Mouse (Mus musculus): Measurements from ENCODE around the gene Dnajc15. TPM values are rescaled to one million over a fixed set of nuclear protein-coding genes. Genes with fewer than 3 reads are reported as not detected.
"Not testable (repeated sequence)": the region's sequence is repeated elsewhere in the genome, so short reads cannot be mapped to it uniquely, and the experiment has no call there.

Gene Dnajc15
- polyA plus RNA-seq, 1 experiment: 89.3 TPM

GRCm38 (mm10) chr14:77889911-77890310, 15.0 kb upstream of the Dnajc15 start:
- Histone ChIP-seq H3K4me3 (ENCODE audit: insufficient read depth, low read length) (no peak overlapping the region), H3K27ac (ENCODE audit: insufficient read depth, low read depth, low read length) (no peak overlapping the region), H3K4me1 (ENCODE audit: control insufficient read depth, insufficient read depth, low read length) (peaks cover 6% of the 10 kb centered on the region)
- TF ChIP-seq CTCF (IDR thresholded peaks at IDR 0.05; ENCODE audit: low read depth, low read length) (no peak), POLR2A (IDR thresholded peaks at IDR 0.05; ENCODE audit: borderline replicate concordance, low read depth, low read length) (no peak)

GRCm38 (mm10) chr14:77886941-77887340, 12.0 kb upstream of the Dnajc15 start:
- TF ChIP-seq CTCF (IDR thresholded peaks at IDR 0.05; ENCODE audit: low read depth, low read length) (no peak), POLR2A (IDR thresholded peaks at IDR 0.05; ENCODE audit: borderline replicate concordance, low read depth, low read length) (no peak)
- H3K4me1 ChIP-seq (ENCODE audit: control insufficient read depth, insufficient read depth, low read length): peaks cover 9% of the 10 kb centered on the region

GRCm38 (mm10) chr14:77886376-77886775, 11.5 kb upstream of the Dnajc15 start:
- H3K4me3 ChIP-seq (ENCODE audit: insufficient read depth, low read length): no peak overlapping the region
- TF ChIP-seq POLR2A (IDR thresholded peaks at IDR 0.05; ENCODE audit: borderline replicate concordance, low read depth, low read length) (no peak), CTCF (IDR thresholded peaks at IDR 0.05; ENCODE audit: low read depth, low read length) (no peak)
- peaks cover 9% of the 10 kb centered on the region for H3K4me1 ChIP-seq (ENCODE audit: control insufficient read depth, insufficient read depth, low read length)
- H3K27ac ChIP-seq (ENCODE audit: insufficient read depth, low read depth, low read length): no peak overlapping the region

More at GRCm38 (mm10) chr14:77886941-77887340, 12.0 kb upstream of the Dnajc15 start:
- H3K4me3 ChIP-seq (ENCODE audit: insufficient read depth, low read length): no peak overlapping the region
- no peak overlapping the region for H3K27ac ChIP-seq (ENCODE audit: insufficient read depth, low read depth, low read length)

DNA sequence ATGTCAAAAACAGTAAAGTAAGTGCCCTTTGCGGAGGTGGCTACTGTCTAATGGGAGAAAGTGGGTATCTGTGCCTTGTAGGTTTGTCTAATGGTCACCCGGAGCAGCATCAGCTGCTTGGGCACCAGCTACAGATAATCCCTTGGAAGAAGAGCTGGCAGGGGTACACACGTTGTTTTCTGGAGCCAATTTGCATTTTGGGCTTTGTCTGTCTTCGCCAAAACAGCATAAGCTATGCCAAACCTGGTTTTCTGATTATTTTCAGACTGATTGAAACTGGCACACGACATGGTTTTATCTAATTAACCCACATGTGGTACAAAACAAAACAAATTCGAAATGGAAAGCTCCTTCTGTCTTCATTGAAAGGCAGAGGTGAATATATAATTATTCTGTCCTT, 7.7 kb upstream of the Dnajc15 start:
- Histone ChIP-seq H3K4me1 (ENCODE audit: control insufficient read depth, insufficient read depth, low read length) (peaks cover 20% of the 10 kb centered on the region), H3K27ac (ENCODE audit: insufficient read depth, low read depth, low read length) (no peak overlapping the region), H3K4me3 (ENCODE audit: insufficient read depth, low read length) (no peak overlapping the region)
- TF ChIP-seq CTCF (IDR thresholded peaks at IDR 0.05; ENCODE audit: low read depth, low read length) (no peak), POLR2A (IDR thresholded peaks at IDR 0.05; ENCODE audit: borderline replicate concordance, low read depth, low read length) (no peak)

DNA sequence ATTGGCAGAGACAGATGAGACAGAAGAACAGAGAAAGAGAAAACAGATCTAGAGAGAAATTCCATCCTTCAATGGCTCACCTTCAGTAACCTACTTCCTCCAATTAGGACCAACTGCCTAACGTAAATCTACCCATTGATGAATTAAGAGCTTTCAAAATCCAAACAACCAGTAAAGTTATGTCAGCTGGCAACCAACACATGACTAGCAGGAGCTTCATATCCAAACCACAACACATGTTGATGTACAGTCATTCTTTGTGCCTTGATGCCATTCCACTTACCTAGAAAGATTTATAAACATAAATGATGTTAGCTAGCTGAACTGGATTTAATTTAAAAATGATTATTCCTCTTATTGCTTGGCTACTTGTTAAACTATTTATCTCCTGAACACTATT, 7.1 kb upstream of the Dnajc15 start:
- H3K4me1 ChIP-seq (ENCODE audit: control insufficient read depth, insufficient read depth, low read length): peaks cover 24% of the 10 kb centered on the region
- TF ChIP-seq POLR2A (IDR thresholded peaks at IDR 0.05; ENCODE audit: borderline replicate concordance, low read depth, low read length) (no peak), CTCF (IDR thresholded peaks at IDR 0.05; ENCODE audit: low read depth, low read length) (no peak)
- H3K4me3 ChIP-seq (ENCODE audit: insufficient read depth, low read length): no peak overlapping the region
- H3K27ac ChIP-seq (ENCODE audit: insufficient read depth, low read depth, low read length): no peak overlapping the region

GRCm38 (mm10) chr14:77877876-77878275, 3.0 kb upstream of the Dnajc15 start:
- H3K4me3 ChIP-seq (ENCODE audit: insufficient read depth, low read length): not testable (repeated sequence)
- H3K4me1 ChIP-seq (ENCODE audit: control insufficient read depth, insufficient read depth, low read length): peaks cover 37% of the 10 kb centered on the region
- H3K27ac ChIP-seq (ENCODE audit: insufficient read depth, low read depth, low read length): peak overlapping the region; percentile 82

- Histone ChIP-seq H3K4me3 (ENCODE audit: insufficient read depth, low read length) (no peak overlapping the region), H3K27ac (ENCODE audit: insufficient read depth, low read depth, low read length) (peak overlapping the region; percentile 68), H3K4me1 (ENCODE audit: control insufficient read depth, insufficient read depth, low read length) (peaks cover 41% of the 10 kb centered on the region)
- TF ChIP-seq CTCF (IDR thresholded peaks at IDR 0.05; ENCODE audit: low read depth, low read length) (no peak), POLR2A (IDR thresholded peaks at IDR 0.05; ENCODE audit: borderline replicate concordance, low read depth, low read length) (no peak)
These were observed 1.3 kb upstream of the Dnajc15 start for GRCm38 (mm10) chr14:77876199-77876598.

DNA sequence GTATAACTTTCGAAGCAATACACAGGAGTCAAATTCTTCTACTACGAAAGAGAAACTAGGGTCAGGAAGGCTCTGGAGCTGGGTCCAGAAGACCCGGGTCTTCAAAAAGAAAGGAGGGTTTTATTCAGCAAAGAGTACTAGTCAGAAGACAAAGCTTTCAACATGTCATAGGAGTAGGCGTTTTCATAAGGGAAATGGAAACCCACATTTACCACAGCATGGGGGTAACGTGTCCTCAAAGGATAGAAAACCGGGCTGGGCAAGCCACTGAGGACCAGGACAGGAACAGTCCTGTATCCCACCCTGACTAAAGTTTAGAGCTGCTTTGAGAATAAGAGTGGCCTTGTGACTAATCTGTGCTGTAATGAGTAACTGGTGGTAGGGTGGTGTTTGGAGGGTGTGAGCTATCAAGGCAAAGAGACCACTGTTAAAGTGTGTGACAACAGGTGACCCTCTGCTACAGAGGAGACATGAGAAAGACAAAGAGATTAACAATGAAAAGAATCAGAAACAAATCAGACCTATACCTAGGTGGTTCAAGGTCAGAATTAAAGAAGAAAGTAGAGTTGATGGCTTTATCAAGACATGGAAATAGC, 3.4 kb downstream of the Dnajc15 start:
- Histone ChIP-seq H3K27ac (ENCODE audit: insufficient read depth, low read depth, low read length) (no peak overlapping the region), H3K4me1 (ENCODE audit: control insufficient read depth, insufficient read depth, low read length) (peaks cover 39% of the 10 kb centered on the region), H3K4me3 (ENCODE audit: insufficient read depth, low read length) (no peak overlapping the region)
- TF ChIP-seq CTCF (IDR thresholded peaks at IDR 0.05; ENCODE audit: low read depth, low read length) (no peak), POLR2A (IDR thresholded peaks at IDR 0.05; ENCODE audit: borderline replicate concordance, low read depth, low read length) (no peak)

- Histone ChIP-seq H3K4me3 (ENCODE audit: insufficient read depth, low read length) (no peak overlapping the region), H3K4me1 (ENCODE audit: control insufficient read depth, insufficient read depth, low read length) (peaks cover 36% of the 10 kb centered on the region), H3K27ac (ENCODE audit: insufficient read depth, low read depth, low read length) (no peak overlapping the region)
- TF ChIP-seq POLR2A (IDR thresholded peaks at IDR 0.05; ENCODE audit: borderline replicate concordance, low read depth, low read length) (no peak), CTCF (IDR thresholded peaks at IDR 0.05; ENCODE audit: low read depth, low read length) (no peak)
These were observed 4.0 kb downstream of the Dnajc15 start for GRCm38 (mm10) chr14:77870926-77871325.

- no peak overlapping the region for H3K27ac ChIP-seq (ENCODE audit: insufficient read depth, low read depth, low read length)
- TF ChIP-seq CTCF (IDR thresholded peaks at IDR 0.05; ENCODE audit: low read depth, low read length) (no peak), POLR2A (IDR thresholded peaks at IDR 0.05; ENCODE audit: borderline replicate concordance, low read depth, low read length) (no peak)
- peaks cover 47% of the 10 kb centered on the region for H3K4me1 ChIP-seq (ENCODE audit: control insufficient read depth, insufficient read depth, low read length)
- H3K4me3 ChIP-seq (ENCODE audit: insufficient read depth, low read length): no peak overlapping the region
These were observed 7.3 kb downstream of the Dnajc15 start for GRCm38 (mm10) chr14:77867601-77868000.

GRCm38 (mm10) chr14:77864510-77864909, 10.4 kb downstream of the Dnajc15 start:
- peak overlapping the region; percentile 78 for H3K27ac ChIP-seq (ENCODE audit: insufficient read depth, low read depth, low read length)
- H3K4me1 ChIP-seq (ENCODE audit: control insufficient read depth, insufficient read depth, low read length): peaks cover 41% of the 10 kb centered on the region
- TF ChIP-seq CTCF (IDR thresholded peaks at IDR 0.05; ENCODE audit: low read depth, low read length): no peak
- no peak for TF ChIP-seq POLR2A (IDR thresholded peaks at IDR 0.05; ENCODE audit: borderline replicate concordance, low read depth, low read length)
- H3K4me3 ChIP-seq (ENCODE audit: insufficient read depth, low read length): no peak overlapping the region
